Mouse (Mus musculus): ENCODE data around the gene H13.
A peak's percentile ranks its signal among the peaks of the same experiment; 100 is the strongest.

Gene H13

DNA sequence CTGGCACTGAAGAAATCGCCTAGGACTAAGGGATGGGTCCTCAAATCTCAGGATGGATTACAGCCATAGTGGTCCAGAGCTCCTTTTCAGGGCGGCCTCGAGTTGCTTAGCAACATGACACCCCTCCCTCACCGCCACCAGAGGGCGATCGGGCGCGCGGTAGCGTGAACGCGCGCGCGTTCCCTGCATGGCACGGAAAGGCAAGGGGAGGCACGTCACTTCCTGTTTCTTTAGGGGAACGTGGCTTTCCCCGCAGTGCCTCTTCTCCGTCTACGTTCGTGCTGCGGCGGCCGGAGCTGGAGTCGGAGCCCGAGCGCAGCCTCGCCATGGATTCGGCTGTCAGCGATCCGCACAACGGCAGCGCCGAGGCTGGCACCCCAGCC is at the start of gene H13:
Gene H13, plus strand, starts transcription at position 206 of the 383 bp plus-strand sequence.
- peak; percentile 92 for DNase-seq (ENCODE audit: low read depth, low spot score)

DNA sequence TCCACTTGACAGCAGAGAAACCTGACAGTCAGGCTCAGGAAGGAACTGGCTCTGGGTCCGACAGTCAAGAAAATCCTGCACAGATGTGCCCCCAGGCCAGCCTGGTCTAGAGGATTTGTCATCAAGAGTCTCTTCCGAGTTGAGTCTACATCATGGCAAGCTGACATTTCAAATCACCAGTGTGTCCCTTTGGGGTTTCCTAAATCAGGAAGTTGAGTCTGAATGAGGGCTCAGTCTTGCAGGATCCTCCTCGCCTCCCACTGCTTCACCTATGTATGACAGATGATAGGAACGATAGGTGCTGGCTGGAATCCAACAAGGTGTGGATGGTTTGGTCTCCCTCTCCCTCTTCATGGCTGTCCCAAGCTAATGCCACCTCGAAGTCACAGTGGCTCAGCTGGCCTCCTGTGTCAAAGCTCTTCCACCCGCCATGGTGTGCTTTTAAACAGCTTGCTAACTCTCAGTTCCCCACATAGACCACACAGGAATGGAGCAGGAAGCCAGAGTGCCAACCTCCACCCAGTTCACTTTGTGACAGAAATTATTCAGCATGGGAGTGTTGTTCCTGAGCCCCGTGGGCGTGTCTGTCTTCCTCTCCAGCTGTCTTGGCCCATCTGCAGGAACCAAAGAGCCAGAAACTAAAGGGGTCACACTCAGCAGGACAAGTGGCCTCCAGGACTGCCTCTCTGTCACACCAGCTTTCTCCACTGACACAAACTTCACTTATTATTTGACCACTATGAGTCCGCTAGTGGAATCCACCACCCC is 48.7 kb upstream of the H13 start:
- DNase-seq (ENCODE audit: low read depth, low spot score), result no peak

DNA sequence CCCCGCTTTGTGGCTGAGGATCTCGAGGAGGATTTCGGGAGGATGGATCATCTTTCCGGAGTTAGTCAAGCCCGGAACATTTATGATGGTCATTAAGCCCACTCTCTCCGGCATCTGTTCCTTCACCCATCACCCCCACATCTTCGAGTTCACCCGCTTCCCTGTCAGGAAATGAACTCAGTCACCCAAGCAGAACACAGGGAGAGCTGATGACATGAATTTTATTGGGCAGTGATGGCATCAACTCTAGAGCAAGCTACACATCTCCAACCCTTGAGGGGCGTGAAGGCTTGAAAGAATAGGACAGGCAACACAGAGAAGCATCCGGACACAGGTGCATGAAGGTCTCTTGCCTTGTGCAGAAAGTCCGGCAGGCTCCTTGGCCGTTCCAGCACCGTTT is 47.1 kb upstream of the H13 start:
- no peak for DNase-seq (ENCODE audit: low read depth, low spot score)

DNA sequence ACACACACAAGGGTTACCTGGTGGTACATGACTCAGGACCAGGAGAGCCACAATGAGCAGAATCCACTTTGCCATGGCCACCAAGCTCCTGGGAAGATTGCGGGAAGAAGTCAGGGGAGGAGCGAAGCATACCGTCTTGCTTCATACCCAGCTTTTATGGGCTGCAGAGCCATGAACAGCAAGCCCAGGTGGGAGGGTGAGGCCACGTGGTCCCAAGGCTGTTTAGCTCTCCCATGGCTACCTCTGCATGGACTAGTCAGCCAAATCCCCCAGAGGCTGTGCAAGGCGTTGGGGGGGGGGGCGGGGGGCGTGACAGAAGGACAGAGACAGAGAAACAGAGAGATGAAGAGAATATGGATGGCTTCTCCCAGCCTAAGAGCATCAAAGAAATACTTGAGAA is 46.3 kb upstream of the H13 start, which contains the start of gene Defb25:
Gene Defb25, minus strand, starts transcription at position 101 of the 400 bp plus-strand sequence.
- no peak for DNase-seq (ENCODE audit: low read depth, low spot score)

DNA sequence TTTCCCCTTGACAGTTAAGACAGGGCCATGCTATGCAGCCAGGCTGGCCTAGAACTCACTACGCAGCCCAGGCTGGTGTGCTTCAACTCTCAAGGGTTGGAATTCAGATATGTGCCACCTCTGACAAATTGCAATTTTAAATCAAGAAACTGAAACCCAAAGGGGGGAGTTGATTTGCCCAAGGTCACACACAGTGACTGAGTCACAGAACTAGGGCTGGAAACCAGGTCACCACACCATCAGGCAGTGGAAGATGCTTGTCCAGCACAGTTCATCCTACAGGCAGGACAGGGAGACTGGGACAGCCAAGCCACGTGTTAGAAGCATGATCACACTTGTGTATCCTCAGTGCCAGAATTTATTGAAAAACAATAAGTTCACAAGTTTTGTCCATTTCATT is 44.7 kb upstream of the H13 start:
- no peak for DNase-seq (ENCODE audit: low read depth, low spot score)

DNA sequence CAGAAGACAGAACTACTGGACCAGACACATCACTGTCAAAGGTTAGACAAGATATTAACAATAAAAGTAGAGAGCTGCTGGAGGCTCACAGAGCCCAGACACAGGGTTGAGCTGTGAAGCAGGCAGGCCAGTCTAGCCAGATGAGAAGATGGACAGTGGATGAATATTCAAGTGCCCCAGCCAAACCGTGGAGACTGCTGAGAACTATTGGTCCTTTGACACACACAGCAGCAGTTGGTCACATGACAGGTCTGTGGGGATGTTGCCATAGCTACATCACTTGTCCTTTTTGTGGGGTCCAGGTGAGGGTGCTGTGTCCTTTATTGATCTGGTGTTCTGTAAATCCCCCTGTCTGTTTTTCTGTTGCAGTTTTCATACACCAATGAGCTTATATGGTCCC is 44.0 kb upstream of the H13 start:
- no peak for DNase-seq (ENCODE audit: low read depth, low spot score)

DNA sequence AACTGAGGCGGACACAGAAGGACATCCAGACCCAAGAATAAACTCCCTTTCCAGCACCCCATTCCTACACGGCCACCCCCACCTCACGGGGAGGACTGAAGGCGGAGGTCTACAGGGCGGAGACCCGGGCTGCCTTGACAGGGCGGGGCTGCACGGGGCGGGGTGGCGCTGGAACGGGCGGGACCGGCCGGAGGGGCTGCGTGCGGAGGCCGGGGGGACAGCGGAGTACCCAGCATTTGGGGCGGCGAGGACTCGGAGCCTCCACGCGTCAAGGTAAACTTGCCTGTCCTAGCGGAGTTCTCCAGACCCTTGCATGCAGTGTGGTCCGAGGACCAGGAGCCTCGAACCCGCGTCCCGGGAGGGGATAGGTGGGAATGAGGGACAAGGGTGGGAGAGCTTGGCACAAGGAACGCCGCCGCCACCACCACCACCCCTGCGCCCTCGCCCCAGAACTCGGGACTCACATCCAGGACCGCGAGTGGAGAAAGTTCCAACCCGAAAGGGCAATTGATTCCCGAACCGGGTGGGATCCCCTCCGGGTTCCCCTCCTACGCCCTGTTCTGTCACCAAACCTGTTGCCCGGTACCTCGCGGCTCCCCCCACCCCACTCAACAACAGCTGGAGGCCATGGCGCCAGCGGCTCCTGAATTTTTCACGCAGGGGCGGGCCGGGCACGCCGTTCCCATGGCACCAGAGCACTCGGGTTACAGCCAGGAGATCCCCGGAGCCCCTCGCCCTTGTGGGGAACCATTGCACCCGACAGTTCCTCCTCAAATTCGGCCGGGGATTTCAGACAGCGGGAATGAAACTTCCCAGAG is 42.3 kb upstream of the H13 start, which contains the start of gene Rem1:
Gene Rem1, plus strand, starts transcription at position 178 of the 818 bp plus-strand sequence.
- no peak for DNase-seq (ENCODE audit: low read depth, low spot score)

DNA sequence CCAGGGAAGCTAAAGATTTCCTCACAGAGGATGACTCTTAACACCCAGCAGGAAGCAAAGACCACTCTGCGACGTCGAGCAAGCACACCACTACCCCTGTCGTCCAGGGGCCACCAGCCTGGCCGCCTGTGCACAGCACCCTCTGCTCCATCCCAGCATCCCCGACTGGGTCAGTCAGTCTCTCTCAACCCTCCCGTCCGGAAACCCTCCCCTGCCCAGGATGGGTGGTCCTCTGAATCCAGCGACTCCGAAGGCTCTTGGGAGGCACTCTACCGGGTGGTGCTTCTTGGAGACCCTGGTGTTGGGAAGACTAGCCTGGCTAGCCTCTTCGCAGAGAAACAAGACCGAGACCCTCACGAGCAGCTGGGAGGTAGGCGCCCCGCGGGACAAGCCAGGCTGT is 41.2 kb upstream of the H13 start:
- DNase-seq (ENCODE audit: low read depth, low spot score), result no peak

DNA sequence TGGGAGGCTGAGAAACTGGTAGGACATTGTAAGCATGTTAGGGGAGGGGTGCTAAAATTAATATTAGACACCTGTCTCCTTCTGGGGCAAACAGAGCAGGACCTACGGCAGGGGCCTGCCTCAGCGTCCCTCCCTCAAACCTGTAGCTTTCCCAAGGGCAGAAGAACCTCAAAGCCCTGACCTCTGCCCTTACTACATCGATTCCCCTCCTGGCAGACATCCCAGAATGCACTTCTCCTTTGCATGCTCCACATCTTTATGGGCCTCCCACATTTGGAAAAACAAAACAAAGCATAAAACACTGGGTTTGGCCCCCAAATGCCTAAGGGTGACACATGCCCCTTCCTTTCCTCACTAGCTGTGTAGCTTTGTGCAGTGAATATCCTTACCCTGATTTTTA is 40.0 kb upstream of the H13 start:
- DNase-seq (ENCODE audit: low read depth, low spot score), result no peak

DNA sequence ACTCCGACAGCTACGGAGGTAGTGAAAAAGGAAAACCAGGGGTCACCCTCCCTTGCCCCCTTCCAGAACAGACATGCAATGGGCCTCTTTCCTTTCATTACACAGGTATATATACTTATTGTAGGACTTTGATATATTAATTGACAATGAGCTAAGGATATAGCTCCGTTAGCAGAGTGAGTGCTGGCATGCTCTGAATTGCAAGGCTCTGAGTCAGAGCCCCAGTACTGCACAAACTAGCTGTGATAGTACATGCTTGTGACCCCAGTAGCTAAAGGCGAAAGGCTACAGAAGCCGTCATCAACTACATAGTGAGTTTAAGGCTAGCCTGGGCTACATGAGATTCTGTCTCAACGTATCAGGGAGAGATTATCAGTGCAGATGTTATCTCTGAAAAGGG is 39.4 kb upstream of the H13 start:
- DNase-seq (ENCODE audit: low read depth, low spot score), result no peak

DNA sequence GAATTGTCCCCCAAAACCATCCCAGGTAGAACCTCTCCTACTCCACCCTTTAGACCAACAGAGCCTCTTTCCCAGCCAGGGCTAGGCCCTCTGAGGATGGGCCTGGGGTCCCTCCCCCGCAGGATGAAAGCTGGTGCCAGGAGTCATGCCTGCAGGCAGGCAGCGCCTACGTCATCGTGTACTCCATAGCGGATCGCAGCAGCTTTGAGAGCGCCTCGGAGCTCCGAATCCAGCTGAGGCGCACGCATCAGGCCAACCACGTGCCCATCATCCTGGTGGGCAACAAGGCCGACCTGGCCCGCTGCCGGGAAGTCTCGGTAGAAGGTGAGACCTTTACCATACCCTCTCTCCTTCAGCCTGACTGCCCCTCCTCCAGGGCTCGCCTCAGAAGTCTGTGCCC is 35.9 kb upstream of the H13 start:
- DNase-seq (ENCODE audit: low read depth, low spot score), result no peak

DNA sequence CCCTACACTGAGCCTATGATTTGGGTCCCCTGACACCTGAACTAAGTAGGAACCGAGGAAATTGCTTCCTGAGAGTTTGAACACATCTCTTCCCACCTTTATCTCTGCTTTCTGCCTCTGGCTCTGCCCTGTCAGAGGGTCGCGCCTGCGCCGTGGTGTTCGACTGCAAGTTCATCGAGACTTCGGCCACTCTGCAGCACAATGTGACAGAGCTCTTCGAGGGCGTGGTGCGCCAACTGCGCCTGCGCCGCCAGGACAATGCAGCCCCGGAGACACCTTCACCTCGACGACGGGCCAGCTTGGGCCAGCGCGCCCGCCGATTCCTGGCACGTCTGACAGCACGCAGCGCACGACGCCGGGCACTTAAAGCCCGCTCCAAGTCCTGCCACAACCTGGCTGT is 35.0 kb upstream of the H13 start:
- DNase-seq (ENCODE audit: low read depth, low spot score), result no peak

DNA sequence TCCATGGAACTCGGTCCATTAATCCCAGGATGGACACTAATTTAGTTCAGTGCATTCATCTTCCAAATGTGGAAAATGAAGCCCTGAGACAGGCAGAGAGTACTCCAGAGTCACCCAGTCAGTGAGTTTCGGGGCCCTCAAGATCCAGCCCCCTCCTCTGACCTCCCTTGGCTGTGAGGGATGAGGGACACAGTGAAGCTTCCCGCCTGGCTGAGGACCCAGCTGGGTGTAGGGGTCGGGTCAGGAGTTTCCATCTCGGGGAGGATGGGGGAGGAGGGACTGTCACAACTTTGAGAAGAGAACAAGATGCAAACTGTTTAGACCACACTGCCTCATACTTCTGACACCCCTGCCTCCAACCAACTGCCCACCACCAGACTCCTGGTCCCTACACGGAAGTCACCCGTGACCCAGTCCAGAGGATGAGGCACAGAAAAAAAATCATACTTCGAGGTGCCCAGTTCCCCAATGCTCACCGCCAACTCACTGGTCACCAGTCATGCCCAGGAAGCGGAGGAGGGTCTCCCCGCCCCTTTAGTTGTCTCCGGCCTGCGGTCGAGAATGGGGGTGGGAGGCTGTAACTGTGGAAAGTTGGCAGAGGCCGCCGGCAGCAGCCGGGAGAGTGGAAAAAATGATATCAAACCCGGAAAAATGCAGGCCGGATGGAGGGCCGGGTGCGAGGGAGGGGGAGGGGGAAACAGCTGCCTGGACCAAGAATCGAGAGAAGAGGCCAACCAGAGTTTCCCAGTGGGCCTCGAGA is 32.8 kb upstream of the H13 start:
- no peak for DNase-seq (ENCODE audit: low read depth, low spot score)

DNA sequence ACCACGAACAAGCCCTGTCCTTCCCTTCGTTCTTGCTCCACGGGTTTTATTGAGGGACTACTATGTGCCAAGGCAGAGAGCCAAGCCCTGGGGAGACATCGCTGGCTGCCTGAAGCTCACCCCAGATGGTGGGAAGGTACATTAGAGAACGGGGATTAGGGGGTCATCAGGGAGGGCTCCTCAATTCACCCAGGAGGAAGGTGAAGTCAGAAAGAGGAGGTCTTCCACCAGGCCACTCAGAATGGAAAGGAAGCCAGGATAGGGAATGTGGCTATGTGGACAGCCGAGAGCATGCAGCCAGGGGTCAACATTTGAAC is 32.3 kb upstream of the H13 start:
- DNase-seq (ENCODE audit: low read depth, low spot score), result no peak

DNA sequence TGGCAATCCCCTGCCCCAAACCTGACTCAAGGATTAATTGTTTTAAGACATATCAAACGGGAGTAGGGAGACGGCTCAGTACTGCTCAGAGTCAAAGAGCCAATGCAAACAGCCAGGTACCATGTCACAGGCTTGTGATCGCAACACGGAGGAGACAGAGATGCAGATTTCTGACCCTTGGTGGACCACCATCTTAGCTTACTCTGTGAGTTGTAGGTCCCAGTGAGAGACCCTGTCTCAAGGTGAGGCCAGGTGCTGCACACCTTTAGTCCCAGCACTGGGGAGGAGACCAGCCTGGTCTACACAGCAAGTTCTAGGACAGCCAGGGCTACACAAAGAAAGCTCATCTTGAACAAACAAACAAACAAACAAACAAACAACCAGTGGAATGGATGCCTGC is 31.9 kb upstream of the H13 start:
- no peak for DNase-seq (ENCODE audit: low read depth, low spot score)

DNA sequence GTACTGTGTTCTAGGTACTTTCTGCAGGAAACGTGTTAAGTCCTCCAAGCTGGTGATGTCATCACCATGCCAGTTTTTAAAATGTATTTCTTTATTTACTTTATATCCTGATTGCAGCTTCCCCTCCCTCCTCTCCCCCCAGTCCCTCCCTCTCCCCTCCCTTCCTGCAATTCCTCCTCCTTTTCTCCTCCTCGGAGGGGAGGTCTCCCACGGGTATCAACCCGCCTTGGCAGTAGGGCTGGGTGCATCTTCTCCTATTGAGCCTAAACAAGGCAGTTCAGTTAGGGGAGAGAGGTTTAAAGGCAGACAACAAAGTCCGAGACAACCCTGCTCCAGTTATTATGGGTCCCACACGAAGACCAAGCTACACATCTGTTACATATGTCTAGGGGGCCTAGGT is 30.4 kb upstream of the H13 start:
- no peak for DNase-seq (ENCODE audit: low read depth, low spot score)

DNA sequence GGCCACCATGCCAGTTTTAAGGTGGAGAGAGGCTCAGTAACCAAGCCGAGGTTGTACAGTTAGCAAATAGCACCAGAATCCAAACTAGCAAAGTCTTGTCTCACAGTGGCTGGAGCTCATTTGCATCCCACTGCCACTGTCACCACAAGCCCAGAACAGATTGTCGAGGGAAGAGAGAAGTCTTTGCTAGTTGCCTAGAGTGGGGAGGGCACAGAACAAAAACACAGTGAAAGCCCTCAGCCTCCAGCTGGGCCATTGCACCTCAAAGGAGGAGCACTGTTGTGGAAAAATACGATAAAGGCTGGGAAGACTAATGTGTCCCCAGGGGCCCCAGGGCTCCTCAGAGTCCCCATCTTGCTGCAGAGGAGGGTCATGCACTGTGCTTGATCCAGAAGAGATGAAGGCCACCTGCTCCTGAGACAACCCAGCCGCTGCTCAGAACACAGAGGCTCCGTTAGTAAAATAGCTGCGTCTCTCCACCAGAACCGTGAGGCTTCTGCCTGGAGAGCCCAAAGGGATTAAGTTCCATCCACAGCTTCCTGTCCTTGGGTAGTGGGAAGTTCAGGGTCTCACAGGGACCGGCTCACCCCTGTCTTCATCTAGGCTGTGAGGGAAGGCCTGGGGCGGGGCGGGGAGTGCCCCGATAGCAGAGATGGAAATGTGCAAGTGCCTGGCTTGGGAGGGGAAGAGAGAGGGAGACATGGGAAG is 29.7 kb upstream of the H13 start:
- DNase-seq (ENCODE audit: low read depth, low spot score), result no peak

DNA sequence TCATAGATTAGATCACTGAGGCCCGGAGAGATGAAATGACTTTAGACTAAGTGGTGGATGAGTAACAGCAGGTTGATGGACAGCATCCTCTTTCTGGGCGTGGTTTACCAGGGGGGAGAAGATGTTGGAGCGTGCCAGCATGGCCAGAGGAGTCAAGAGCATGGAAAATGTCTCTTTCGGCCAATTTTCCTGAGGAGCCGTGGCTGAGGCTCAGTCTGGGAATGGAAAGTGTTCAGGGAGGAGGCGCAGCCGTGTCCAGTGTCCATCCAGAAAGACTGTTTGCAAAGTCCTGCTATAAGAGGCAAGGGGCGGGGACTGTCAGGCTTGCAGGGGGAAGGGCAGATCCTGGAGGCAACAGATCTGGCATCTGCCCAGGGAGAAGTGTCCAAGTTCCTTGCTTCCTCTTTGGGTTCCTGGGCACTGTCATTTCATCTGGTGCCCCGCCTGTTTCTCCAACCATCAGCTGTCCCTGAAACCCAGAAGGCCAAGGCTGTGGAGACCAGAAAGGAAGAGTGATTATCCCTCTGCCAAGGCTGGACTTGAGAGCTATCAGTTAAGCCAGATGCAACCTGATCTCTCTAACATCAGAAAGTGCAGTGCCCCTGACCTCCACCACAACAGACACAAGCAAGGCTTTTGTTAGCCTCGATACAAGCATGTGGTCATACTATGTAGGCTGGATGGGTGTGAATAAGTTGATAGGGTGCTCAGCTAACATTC is 16.2 kb upstream of the H13 start:
- DNase-seq (ENCODE audit: low read depth, low spot score), result no peak

DNA sequence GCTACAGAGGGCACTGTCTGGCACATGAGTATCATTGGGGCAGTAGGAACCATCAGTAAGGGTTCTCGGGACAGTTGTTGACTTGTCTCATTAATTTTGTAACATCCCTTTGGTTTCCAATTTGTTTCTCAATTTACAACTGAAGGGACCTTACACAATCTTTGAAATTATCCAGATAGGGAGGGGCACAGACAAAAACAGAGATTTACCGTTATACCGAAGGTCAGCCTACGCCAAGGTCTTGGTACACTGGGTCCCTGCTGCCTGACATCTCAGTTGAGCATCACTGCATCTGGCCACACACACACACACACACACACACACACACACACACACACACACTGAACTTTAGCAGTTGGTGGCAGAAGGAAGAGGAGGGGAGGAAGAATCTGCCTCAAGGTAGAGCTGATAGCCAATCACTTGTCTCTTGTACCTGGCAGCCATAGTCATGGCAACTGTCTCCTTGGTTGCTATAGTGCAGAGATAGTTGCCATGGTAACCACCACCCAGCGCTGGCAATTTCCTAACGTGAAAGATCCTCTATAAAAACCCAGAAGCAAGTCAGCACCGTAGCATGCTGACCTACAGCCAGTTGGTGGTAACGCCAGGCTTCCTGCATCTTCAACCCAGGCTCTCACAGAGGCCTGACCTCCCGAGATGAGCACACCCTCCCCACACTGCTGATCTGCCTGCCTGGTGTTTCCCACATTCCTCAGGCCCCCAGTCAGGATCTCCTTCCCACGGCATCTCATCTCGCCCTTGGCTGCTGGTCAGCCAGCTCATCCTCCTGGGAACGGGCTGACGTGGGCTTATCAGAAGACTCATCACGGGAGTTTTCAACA is 15.2 kb upstream of the H13 start:
- DNase-seq (ENCODE audit: low read depth, low spot score), result no peak

DNA sequence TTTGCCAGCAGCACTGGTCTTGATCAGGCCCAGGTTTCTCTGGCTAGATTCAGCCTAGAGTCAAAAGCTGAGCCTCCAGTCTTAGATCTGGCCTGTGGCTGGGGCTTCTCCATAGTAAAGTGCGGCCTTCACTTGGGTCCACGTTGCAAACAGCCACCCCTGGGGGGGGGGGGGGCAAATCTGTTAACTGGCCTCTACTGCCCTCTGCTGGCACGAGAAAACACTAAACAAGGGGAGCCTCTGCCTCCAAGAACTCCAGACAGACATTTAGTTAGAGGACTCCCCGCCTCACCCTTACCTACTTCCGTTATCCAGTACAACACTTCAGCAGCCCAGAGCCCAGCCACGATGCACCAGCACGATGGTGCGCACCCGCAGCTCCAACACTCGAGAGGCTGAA is 11.9 kb upstream of the H13 start:
- peak; percentile 24 for DNase-seq (ENCODE audit: low read depth, low spot score)
